Mouse (Mus musculus) heart, postnatal 0 days (tissue): ENCODE data around the gene Nrxn3.

Experiments
- CTCF ChIP-seq: IDR thresholded peaks from 2 replicates; pipeline ENCODE4 v1.5.1; 2016; ENCODE audit warnings: antibody characterized with exemption, control low read depth, low read depth
- EP300 ChIP-seq: IDR thresholded peaks from 2 replicates; pipeline ENCODE4 v1.6.1; 2016; ENCODE audit warnings: antibody characterized with exemption, low read depth

DNA sequence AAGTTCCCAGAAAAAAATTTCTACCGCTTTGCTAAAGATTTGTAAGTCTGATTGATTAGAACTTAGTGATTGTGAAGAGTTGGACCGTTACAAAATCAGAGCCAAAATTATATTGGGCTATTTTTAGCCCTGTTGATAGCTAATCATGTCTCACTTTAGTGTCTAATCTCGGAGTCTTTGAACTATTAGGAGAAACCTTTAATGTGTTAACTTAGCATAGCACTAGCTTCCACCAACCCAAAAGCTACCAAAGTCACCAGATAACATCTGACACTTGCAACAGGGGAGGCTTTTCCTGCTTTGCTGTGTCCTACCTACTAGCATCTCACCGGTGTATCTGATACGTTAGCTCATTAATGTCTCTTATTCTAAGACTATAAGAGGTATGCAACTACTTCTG, 1333.6 kb downstream of the Nrxn3 start:
- TF ChIP-seq EP300 (no peak), CTCF (no peak)
